Mouse (Mus musculus) megakaryocyte, embryonic 14.5 days (primary cell): ENCODE data around the gene Clec1b.

ENCODE experiments used
- FLI1 ChIP-seq: IDR thresholded peaks from 2 replicates; pipeline ENCODE4 v1.6.1; 2012; ENCODE audit warnings: low read length, inconsistent platforms, mixed read lengths
- GATA1 ChIP-seq: IDR thresholded peaks from 3 replicates; pipeline ENCODE4 v1.6.1; 2012; ENCODE audit warnings: mixed read lengths, low read length, inconsistent platforms, borderline replicate concordance

DNA sequence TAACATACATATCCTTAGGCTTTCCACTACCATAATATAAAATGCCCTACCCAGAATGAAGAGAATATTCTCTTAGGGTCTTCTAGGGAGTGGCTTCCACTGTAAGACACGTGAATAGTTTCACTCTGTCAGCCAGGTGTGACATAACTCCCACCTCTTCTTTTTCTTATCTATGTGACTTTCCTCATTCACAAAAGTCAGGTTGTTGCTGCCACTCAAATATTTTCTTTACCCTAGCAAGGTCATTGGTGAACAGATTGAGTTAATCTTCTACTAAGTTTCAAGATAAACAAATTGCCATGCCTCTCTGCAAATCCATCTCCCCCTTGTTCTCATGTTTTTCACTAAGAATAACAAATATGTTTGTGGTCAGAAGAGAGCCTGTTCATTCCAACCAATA lies 15.4 kb upstream of the Clec1b start:
- TF ChIP-seq FLI1, result no peak
- TF ChIP-seq GATA1, result no peak
